Mouse (Mus musculus): ENCODE results near the gene Usp7.

DNA sequence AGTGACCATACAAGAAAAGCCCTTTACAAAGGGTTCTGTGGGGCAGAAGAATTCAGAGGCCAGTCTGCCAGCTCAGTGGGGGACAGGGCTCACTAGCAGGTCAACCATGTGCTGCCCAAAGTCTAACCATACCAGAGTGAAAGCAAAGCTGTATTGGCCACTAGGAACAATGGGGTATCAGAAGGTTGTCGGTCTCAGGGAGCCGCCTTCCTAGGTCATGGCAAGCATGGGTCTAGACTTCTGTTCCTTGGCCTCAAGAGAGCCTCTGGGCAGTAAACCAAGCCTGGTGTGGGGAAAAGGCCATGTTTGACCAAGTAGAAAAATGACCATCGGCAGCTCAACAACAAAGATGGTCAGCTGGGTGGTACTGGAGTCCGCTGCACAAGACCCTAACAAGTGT, 133.3 kb downstream of the Usp7 start:
- TF ChIP-seq CTCF (IDR thresholded peaks at IDR 0.05; ENCODE audit: low read depth) (no peak), EP300 (IDR thresholded peaks at IDR 0.05; ENCODE audit: low read depth) (no peak)

Measured in liver, postnatal 0 days (tissue).